Mouse (Mus musculus): ENCODE results near the gene Scfd2.
A peak's percentile ranks its signal among the peaks of the same experiment; 100 is the strongest.

Gene Scfd2

DNA sequence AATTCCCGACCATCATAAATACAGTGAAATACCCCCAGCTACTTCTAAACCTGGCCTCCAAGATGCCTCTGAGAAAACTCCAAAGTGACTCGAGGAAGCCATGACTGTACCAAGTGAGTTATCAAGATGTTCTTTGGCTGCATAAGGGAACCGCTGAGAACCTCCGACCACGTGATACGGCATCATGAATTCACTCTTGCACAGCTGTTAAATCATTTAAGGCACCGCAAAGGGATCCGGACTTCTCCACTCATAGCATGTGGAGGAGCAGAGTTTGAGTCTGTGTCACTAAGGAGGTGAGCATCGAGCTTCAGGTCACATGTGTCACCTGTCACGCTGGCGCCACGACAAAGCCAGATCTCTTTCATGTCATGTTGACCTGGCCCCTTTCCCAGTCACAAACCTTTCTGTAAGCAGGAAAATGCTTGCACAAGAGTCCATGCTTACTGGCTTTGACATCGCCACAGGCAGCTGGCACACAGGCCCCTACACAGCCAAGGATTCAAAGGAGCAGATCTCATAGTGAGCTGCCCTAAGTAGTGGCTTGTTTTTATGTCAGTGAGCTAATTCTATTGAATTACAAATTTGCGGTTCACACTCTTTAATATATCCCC lies 287.0 kb downstream of the Scfd2 start:
- DNase-seq (ENCODE audit: low read depth, low spot score), result peak; percentile 76

DNA sequence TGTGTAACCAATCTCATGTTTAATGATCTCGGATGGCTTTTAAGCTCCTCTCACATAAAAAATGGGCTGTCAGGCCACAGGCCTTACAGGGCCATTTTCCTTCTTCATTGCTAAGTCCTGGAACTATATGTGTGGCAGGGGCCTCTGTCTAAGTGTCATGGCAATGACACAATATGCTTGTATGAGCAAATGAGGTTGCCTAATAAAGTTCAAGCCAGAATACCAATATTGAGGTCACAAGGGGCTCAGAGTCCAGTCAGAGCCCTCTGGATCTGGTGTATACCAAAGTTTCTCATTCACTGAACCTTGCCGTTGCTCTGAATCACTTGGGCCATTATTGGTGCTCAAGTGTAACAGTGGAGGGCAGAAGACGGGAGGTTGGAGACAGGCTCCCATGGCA lies 288.9 kb downstream of the Scfd2 start:
- no peak for DNase-seq (ENCODE audit: low read depth, low spot score)

GRCm38 (mm10) chr5:74240926-74241680 lies 290.5 kb downstream of the Scfd2 start:
- DNase-seq (ENCODE audit: low read depth, low spot score), result no peak

DNA sequence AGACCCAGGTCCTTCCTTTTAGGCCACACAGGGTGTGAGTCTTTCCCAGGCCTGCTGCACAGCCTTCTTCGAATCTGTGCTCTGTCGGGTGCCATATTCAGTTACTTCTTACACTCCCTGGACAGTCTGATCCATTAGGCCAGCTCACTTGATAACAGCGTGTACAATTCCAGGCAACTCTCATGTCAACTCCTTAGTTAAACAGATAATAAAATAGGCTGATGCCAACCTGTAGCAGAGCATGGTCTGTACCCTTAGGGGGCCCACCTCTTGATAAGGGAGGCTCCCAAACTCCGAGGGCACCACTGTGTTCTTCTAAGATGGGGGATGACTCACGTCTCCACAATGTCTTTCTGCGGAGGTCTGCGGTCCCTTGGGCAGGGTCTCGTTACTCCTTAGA lies 291.3 kb downstream of the Scfd2 start:
- no peak for DNase-seq (ENCODE audit: low read depth, low spot score)

DNA sequence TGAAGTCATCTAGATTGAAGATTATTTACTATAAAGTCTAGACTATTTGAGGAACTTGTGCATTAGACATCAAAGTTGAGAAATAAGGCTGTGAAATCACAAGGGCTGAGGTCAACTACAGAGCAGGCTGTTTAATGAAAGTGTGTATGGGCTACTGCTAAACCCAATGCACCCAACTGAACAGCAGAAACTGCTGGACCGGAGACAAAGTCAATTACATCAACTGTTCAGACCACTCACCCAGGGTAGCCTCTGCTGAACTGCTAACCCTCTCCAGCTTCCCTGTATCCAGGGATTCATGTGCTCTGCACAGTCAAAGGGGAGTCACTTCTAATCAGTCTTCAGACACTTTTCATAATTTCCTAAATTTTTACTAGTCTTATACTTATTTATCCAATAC lies 292.2 kb downstream of the Scfd2 start:
- no peak for DNase-seq (ENCODE audit: low read depth, low spot score)

DNA sequence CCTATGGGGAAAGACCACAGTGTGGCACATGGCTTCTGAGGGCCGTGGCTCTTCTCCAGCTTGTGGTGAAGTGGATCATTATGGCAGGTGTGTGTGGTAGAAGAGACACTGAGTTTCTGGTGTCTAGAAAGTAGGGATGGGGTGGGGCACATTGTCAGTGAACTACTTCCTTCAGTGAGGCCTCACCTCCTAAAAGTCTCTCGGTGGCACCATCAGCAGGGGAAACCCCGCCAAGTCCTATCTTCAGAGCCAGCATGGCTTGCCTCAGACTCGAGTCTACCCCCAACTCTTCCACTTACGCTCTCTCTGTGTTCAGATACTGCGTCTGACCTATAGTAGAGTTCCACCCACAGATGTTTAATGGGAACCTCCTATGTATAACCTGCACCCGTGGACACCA lies 297.8 kb downstream of the Scfd2 start:
- DNase-seq (ENCODE audit: low read depth, low spot score), result no peak

GRCm38 (mm10) chr5:74230525-74230924 lies 301.0 kb downstream of the Scfd2 start:
- no peak for DNase-seq (ENCODE audit: low read depth, low spot score)

- no peak for DNase-seq (ENCODE audit: low read depth, low spot score)
Measured at GRCm38 (mm10) chr5:74229775-74230413, 301.7 kb downstream of the Scfd2 start.

GRCm38 (mm10) chr5:74228938-74229337 lies 302.6 kb downstream of the Scfd2 start:
- peak; percentile 66 for DNase-seq (ENCODE audit: low read depth, low spot score)

GRCm38 (mm10) chr5:74227352-74227751 lies 304.2 kb downstream of the Scfd2 start:
- no peak for DNase-seq (ENCODE audit: low read depth, low spot score)

DNA sequence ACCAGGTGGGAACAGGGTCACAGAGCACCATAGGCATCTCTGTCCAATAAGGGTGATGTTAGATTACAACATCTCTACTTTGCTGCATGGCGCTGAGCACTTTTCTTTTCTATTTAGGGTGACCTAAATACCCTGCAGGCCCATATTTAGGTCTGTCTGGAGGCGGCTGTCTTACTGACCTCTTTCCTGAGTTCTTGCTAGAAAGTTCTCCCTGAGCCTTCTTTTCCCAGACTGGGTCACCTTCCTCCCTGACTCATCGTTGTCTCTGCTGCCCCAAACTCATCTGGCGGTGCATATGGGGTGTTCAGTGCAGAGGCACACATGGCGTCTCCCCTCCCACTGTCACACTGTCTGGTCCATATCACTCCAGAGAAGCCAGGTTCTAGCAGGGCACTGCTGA lies 305.4 kb downstream of the Scfd2 start:
- DNase-seq (ENCODE audit: low read depth, low spot score), result peak; percentile 57

GRCm38 (mm10) chr5:74224480-74224879 lies 307.1 kb downstream of the Scfd2 start:
- no peak for DNase-seq (ENCODE audit: low read depth, low spot score)

DNA sequence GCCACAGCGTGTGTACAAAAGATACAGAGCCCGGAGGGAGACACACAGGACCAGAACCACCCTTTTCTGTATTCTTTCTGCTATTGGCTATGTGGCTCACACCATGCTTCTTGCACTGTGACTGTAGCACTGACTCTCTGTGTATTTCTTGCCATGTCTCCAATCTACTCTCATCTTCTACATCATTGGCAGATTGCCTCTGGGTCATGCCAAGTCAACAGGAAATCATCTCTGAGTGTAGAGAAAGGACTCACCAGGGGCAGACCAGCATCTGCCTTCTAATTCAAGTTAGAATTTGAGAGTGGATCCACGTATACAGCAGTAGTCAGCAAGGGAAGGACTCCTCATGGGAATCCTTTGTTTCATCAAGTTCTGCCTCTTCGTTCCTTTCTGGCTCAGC lies 308.9 kb downstream of the Scfd2 start:
- no peak for DNase-seq (ENCODE audit: low read depth, low spot score)

DNA sequence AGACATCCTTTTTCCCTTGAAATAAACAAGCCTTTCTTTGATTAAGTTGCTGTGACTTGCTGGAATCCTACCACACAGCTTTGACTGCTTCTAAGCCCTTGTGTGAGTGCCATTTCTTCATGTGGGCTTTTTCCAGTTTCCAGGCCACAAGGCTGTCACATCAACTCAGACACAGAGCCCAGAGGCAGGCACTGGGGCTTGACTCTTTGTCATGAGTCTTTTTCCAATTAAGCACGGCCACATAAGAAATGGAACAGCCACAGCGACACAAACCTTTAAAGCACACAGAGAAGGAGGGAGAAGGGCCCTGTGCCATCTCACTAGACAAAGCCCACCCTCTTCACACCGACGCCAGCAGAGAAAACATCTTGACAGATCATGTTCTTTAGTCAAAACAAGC lies 313.0 kb downstream of the Scfd2 start:
- DNase-seq (ENCODE audit: low read depth, low spot score), result no peak

DNA sequence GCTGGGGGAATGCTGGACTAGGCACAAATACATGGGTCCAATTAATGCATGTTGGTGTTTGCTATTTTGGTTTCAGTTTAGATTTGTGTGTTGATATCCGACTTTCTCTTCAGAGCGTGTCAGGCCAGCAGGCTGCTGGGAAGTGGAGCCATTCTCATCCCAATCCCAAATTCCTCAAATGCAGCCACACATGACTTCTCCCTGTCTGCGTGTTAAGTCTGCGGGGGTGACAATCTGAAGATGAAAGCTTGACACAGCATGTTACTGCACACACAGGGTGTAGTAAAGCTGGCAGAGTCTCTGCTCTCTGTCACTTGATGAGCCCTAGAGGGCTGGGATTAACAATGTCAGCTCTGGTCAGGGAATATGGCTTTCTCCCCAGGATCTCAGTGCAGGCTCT lies 316.4 kb downstream of the Scfd2 start:
- no peak for DNase-seq (ENCODE audit: low read depth, low spot score)

DNA sequence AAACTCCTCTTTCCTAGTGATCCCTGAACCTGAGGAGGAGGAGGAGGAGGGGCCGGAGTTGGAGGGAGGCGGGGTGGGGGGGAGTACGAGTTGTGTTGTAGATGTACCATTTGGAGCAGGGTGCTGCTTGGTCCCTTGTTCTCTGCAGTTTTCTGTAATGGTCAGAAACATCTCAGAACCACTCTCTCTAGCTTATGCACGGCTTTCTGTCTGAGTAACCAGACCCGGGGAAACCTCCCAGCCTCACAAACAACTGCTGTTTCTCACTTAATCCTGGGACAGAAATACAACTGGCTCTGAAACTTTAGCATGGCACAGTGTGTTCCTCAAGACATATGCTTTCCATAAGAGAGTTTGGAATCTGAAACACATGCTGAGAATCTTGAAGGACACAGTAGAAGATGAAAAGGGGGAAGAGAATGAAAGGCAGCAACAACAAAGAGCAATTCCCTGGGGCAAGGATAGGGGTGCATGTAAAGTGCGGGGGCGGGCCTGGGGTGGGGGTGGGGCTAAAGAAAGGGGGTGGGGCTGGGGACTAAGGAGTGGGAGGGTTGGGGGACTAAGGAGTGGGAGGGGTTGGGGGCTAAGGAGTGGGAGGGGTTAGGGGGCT lies 317.0 kb downstream of the Scfd2 start:
- peak; percentile 46 for DNase-seq (ENCODE audit: low read depth, low spot score)

DNA sequence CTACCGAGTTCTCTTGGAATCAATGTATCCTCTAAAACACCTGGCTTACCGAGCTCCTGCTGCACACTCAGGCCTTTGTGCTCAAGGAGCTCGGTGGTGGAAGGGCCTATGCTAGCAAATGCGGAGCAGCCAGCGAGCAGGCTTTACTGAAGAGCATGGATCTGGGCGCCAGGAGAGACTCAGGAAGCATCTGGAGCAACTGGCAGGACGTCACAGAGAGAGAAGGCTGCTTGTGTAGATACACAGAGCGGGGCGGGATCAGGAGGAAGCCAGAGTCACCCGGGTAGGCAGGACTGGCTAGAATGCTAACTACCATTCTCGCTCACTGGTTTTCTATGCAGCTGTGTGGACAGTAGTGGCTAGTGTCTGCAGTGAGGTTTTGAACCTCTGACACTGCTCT lies 320.2 kb downstream of the Scfd2 start:
- no peak for DNase-seq (ENCODE audit: low read depth, low spot score)

GRCm38 (mm10) chr5:74209640-74210039 lies 321.9 kb downstream of the Scfd2 start:
- DNase-seq (ENCODE audit: low read depth, low spot score), result peak; percentile 74

GRCm38 (mm10) chr5:74208438-74208837 lies 323.1 kb downstream of the Scfd2 start:
- DNase-seq (ENCODE audit: low read depth, low spot score), result no peak

GRCm38 (mm10) chr5:74207209-74207608 lies 324.4 kb downstream of the Scfd2 start:
- peak; percentile 86 for DNase-seq (ENCODE audit: low read depth, low spot score)

DNA sequence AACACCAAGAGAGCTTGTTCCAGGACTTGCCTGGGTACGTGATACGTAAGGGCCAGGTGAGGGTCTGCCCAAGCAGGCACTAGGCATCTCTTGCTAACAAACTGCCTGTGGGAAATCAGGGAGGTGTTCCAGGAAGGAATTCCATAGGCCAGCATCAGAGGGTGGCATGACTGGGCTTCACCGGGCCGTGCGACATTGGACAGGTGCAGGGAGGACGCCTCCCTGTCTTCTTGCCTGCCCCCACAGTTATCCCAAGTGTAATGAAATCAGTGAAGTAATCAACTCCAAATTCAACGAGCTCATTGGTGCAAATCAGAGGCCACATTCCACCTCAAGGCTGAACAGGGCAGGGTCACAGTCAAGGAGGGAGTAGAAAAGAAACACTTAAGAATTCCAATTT lies 324.9 kb downstream of the Scfd2 start:
- DNase-seq (ENCODE audit: low read depth, low spot score), result no peak

GRCm38 (mm10) chr5:74206038-74206437 lies 325.5 kb downstream of the Scfd2 start:
- DNase-seq (ENCODE audit: low read depth, low spot score), result no peak

- DNase-seq (ENCODE audit: low read depth, low spot score), result peak; percentile 80
Measured at GRCm38 (mm10) chr5:74205509-74205908, 326.1 kb downstream of the Scfd2 start.
